Mouse (Mus musculus) stomach, embryonic 16.5 days (tissue): ENCODE results near the gene Secisbp2. TPM values are rescaled to one million over a fixed set of nuclear protein-coding genes. Genes with fewer than 3 reads are reported as not detected.
"Not testable (repeated sequence)": the region's sequence is repeated elsewhere in the genome, so short reads cannot be mapped to it uniquely, and the experiment has no call there.

Experiments used
- ATAC-seq: fragments of 200-750 bp; cut with Nextera tagmentation; 2 replicates; pipeline ENCODE4 v1.8.0; 2017; ENCODE audit warnings: moderate number of reproducible peaks, moderate TSS enrichment; ENCODE audit not compliant: insufficient read depth, low FRiP score
- H3K27ac ChIP-seq: fragments of 300-500 bp; sonication (generic); 2 replicates; pipeline ENCODE4 v1.5.1; 2014; ENCODE audit warnings: low read length
- H3K27me3 ChIP-seq: fragments of 300-500 bp; sonication (generic); 2 replicates; pipeline ENCODE4 v1.6.1; 2014; ENCODE audit warnings: low read length, control low read depth, mixed read lengths; ENCODE audit not compliant: control insufficient read depth, insufficient read depth
- H3K36me3 ChIP-seq: fragments of 300-500 bp; sonication (generic); 2 replicates; pipeline ENCODE4 v1.6.1; 2014; ENCODE audit warnings: low read length; ENCODE audit not compliant: control insufficient read depth, insufficient read depth
- H3K4me1 ChIP-seq: fragments of 300-500 bp; sonication (generic); 2 replicates; pipeline ENCODE4 v1.6.1; 2014; ENCODE audit warnings: low read length, control low read depth, mixed read lengths; ENCODE audit not compliant: control insufficient read depth, insufficient read depth
- H3K4me2 ChIP-seq: fragments of 300-500 bp; sonication (generic); 2 replicates; pipeline ENCODE4 v1.6.1; 2014; ENCODE audit warnings: low read depth, low read length, mixed read lengths
- H3K4me3 ChIP-seq: fragments of 300-500 bp; sonication (generic); replicated peaks from 2 replicates; pipeline ENCODE4 v1.5.1; 2014; ENCODE audit warnings: mild to moderate bottlenecking, low read length
- H3K9ac ChIP-seq: fragments of 300-500 bp; sonication (generic); 2 replicates; pipeline ENCODE4 v1.6.1; 2014; ENCODE audit warnings: low read length
- H3K9me3 ChIP-seq: fragments of 300-500 bp; sonication (generic); replicated peaks from 2 replicates; pipeline ENCODE4 v1.6.1; 2016; ENCODE audit warnings: low read length, control low read depth; ENCODE audit not compliant: control insufficient read depth
- WGBS: fragments of 180-500 bp; shearing (Covaris S2); extraction: QIAGEN DNeasy Blood & Tissue Kit; methylation state at CpG from one replicate; pipeline ENCODE4 v1.1.7; 2014; 5-methylcytosine and 5-hydroxymethylcytosine counted together
- polyA plus RNA-seq: library from polyadenylated mRNA; unstranded; fragments of >200 nt; fragmentation: Nextera tagmentation; extraction: Ambion mirVana; gene quantifications from 2 replicates; pipeline ENCODE4 v1.2.1, GENCODE M21; 2015

Gene Secisbp2
- polyA plus RNA-seq, 1 experiment from 2014 or later, result 22.6 TPM

DNA sequence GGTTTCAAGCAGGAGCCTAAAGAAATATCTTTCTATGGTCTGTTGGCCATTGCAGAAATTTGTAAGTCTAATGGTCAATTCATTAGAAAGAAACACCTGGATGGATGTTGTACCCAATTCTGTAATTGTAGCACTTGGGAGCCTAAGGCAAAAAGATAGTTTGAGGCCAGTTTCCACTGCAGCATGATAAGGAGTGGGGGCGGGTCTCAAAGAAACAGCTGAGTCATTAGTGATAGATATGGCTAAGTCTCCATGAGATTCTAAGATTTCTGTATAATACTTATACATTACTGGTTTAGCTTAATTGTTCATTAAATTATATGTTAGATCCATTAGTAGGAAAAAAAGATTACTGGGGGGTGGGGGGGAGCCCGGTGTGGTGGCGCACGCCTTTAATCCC lies 3.3 kb upstream of the Secisbp2 start:
- no peak for ATAC-seq
- no peak overlapping the region for H3K27ac ChIP-seq
- H3K4me3 ChIP-seq, result 0 out of 2 replicates have a peak overlapping the region, but pooled peaks have one; percentile 49
- no peak overlapping the region for H3K9ac ChIP-seq
- no peaks in the 10 kb centered on the region; the same call in 1 of the 2 replicates for H3K36me3 ChIP-seq
- peaks cover 26% of the 10 kb centered on the region for H3K4me1 ChIP-seq
- WGBS, result 80% methylated on average over 4 of the region's 4 CpGs
- peak overlapping the region; percentile 75; the same call in 1 of the 2 replicates for H3K4me2 ChIP-seq
- no peaks in the 10 kb centered on the region for H3K27me3 ChIP-seq
- H3K9me3 ChIP-seq, result no peaks in the 10 kb centered on the region

DNA sequence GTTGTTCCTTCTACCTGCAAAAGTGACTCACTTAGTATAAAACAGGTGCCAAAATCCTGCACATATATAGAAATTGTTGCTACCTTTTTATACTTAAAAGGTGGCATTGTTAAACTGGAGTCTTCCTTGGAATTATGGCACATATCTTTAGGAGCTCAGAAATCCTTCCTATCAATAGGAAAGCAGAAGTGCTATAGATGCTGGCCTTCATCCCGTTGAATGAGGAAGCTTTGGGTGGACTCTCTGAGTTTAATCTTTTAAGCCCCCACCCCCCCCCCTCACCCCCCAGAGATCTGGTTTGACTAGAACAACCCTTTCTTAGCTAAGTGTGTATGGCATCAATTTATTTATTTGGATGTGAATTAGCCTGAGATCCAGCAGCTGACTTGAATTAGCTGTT lies 1.8 kb upstream of the Secisbp2 start:
- no peaks in the 10 kb centered on the region; the same call in 1 of the 2 replicates for H3K36me3 ChIP-seq
- H3K9me3 ChIP-seq, result no peaks in the 10 kb centered on the region
- H3K4me2 ChIP-seq, result no peak overlapping the region
- ATAC-seq, result no peak
- no peak overlapping the region for H3K27ac ChIP-seq
- H3K4me1 ChIP-seq, result peaks cover 26% of the 10 kb centered on the region
- H3K9ac ChIP-seq, result no peak overlapping the region
- H3K27me3 ChIP-seq, result no peaks in the 10 kb centered on the region
- no peak overlapping the region for H3K4me3 ChIP-seq
- WGBS, result 49% methylated on average over 1 of the region's 1 CpGs

DNA sequence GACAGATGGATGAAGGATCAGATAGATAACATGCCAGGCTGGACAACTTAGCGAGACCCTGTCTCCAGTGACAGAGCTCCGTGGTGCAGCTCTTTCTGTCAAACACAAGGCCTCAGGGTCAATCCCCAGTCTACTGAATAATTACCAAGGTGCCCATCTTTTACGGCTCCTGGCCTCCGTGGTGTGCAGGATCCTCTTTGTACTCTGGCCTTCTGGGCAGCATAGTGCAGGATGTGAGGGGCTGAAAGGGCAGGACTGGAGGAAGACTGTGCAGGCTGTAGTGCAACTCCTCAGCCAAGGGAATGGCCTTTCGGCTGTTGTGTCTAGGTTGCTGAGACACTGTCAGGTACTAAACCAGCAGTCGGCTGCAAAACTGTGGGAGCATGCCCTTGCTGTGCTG lies 1.7 kb downstream of the Secisbp2 start:
- H3K4me1 ChIP-seq, result peaks cover 10% of the 10 kb centered on the region
- no peak overlapping the region for H3K4me2 ChIP-seq
- no peak overlapping the region for H3K9ac ChIP-seq
- no peaks in the 10 kb centered on the region for H3K27me3 ChIP-seq
- H3K36me3 ChIP-seq, result peaks cover 19% of the 10 kb centered on the region
- ATAC-seq, result no peak
- no peak overlapping the region for H3K27ac ChIP-seq
- H3K4me3 ChIP-seq, result no peak overlapping the region
- no peaks in the 10 kb centered on the region for H3K9me3 ChIP-seq
- 94% methylated on average over 6 of the region's 6 CpGs for WGBS

DNA sequence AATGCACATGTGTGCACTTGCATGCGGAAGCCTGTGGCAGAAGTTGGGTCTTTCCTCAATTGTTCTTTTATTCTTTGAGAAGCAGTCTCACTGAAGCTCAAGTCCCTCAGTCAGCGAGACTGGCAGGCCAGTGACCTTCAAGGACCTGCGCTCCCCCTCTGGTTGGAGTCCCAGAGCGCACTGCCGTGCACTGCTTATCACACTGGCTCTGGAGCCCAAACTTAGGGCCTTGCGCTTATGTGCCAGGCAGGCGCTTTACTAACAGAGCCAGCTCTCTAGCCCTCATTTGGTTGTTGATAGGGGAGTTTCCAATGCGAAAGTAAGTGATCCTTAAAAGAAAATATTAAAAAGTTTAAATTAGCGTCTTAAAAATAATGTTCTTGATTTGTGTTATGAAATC lies 2.5 kb downstream of the Secisbp2 start:
- ATAC-seq, result no peak
- 94% methylated on average over 9 of the region's 9 CpGs for WGBS

DNA sequence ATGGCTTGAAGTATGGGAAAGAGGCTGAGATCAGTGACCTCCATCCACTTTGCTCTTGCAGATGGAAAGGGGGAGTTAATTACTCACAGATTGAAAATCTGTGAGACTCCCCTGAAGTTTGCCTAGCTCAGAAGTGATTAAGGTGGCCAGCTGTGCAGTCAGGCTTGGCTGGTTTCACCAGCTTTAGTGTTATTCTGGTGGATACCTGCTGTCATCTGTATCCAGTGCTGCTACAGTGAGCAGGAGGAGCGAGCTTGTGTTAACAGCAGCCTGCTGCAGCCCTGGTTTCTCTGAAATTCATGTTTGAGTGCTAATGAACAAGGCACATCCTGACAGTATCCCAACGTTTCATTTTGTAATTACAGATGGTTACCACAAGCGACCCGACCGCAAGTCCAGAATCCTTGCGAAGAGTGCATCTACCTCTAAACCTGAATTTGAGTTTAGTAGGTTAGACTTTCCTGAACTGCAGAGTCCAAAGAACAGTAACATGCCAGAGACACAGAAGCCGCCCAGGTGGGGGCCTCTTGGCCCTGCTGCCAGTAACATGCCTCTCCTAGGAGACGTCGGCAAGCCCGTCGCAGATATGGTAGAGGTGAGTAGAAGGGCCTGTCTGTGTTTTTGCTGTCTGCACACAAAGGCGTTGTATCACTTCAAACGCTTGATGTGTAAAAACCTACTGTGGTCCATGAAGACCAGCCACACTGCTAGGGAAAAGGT lies 5.2 kb downstream of the Secisbp2 start:
- Histone ChIP-seq H3K9ac (no peak overlapping the region), H3K4me2 (no peak overlapping the region), H3K9me3 (no peaks in the 10 kb centered on the region), H3K4me1 (peaks cover 4% of the 10 kb centered on the region; the same call in 1 of the 2 replicates), H3K36me3 (peaks cover 38% of the 10 kb centered on the region), H3K27me3 (no peaks in the 10 kb centered on the region), H3K4me3 (no peak overlapping the region), H3K27ac (no peak overlapping the region)
- no peak for ATAC-seq
- 94% methylated on average over 13 of the region's 13 CpGs for WGBS

More for the DNA sequence above, 2.5 kb downstream of the Secisbp2 start:
- H3K4me3 ChIP-seq, result no peak overlapping the region
- no peaks in the 10 kb centered on the region for H3K9me3 ChIP-seq
- H3K4me1 ChIP-seq, result peaks cover 8% of the 10 kb centered on the region; the same call in 1 of the 2 replicates
- H3K4me2 ChIP-seq, result no peak overlapping the region
- no peak overlapping the region for H3K27ac ChIP-seq
- H3K9ac ChIP-seq, result no peak overlapping the region
- no peaks in the 10 kb centered on the region for H3K27me3 ChIP-seq
- H3K36me3 ChIP-seq, result peaks cover 23% of the 10 kb centered on the region

DNA sequence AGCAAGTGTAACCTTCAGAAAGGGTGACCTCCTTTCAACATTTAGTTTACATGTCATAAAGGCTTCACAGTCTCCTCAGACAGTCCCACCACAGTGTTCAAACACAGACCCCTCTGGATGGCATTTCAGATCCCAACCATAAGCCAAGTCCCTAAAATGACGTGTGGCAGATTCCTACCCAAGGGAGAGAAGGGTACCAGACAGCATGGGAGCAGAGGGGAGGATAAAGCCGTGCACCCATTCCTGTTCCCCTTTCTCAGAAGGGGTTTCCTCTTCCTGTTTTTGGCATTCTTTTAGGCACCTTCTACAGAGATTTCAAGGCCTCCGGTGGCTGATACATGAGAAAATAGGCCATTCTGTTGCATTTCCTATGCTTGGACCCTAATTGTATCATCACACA lies 6.6 kb downstream of the Secisbp2 start:
- Histone ChIP-seq H3K4me1 (no peaks in the 10 kb centered on the region), H3K4me3 (no peak overlapping the region), H3K9me3 (no peaks in the 10 kb centered on the region), H3K27ac (no peak overlapping the region), H3K4me2 (no peak overlapping the region), H3K9ac (no peak overlapping the region), H3K27me3 (no peaks in the 10 kb centered on the region), H3K36me3 (peaks cover 48% of the 10 kb centered on the region)
- ATAC-seq, result no peak
- 89% methylated on average over 3 of the region's 3 CpGs for WGBS

DNA sequence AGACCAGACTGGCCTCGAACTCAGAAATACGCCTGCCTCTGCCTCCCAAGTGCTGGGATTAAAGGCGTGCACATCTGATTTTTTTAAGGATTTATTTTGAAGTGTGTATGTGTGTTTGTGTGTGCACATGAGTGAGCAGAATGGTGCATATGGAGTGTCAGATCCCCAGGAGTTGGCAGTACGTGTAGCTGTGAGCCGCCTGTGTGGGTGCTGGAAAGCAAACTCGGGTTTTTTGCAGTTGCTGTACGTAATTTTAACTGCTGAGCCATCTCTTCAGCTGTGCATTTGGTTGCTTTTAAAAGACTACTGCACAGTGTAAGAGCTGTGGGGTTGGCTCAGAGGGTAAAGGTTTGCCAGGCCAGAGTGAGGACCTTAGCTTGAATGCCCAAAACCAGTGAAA lies 8.1 kb downstream of the Secisbp2 start:
- Histone ChIP-seq H3K27me3 (no peaks in the 10 kb centered on the region), H3K9me3 (no peaks in the 10 kb centered on the region), H3K27ac (no peak overlapping the region), H3K4me3 (no peak overlapping the region), H3K4me2 (no peak overlapping the region), H3K4me1 (no peaks in the 10 kb centered on the region), H3K9ac (no peak overlapping the region), H3K36me3 (peaks cover 48% of the 10 kb centered on the region)
- 96% methylated on average over 7 of the region's 7 CpGs for WGBS
- ATAC-seq, result no peak

DNA sequence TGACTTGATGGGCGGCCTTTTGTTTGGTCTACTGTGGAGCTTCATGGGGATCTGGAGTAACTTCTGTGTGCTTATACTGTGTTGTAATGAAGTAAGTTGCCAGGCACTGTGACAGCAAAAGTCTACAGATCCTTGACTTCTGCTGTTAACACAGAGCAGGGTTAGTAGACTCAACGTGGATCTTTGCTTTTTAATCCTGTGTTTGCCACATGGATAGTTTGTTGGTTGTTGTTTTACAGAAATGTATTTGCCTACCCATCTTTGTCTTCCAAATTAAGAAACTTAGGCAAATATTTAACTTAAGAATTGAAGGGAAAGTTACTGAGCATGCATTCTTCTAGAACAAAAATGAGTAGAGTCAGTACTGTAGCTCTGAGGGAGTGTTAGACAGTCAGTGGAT lies 12.1 kb downstream of the Secisbp2 start:
- Histone ChIP-seq H3K27me3 (no peaks in the 10 kb centered on the region), H3K4me1 (no peaks in the 10 kb centered on the region), H3K4me2 (no peak overlapping the region), H3K27ac (no peak overlapping the region), H3K36me3 (peaks cover 28% of the 10 kb centered on the region), H3K4me3 (no peak overlapping the region), H3K9ac (no peak overlapping the region), H3K9me3 (no peaks in the 10 kb centered on the region)
- 88% methylated on average over 2 of the region's 2 CpGs for WGBS
- no peak for ATAC-seq

DNA sequence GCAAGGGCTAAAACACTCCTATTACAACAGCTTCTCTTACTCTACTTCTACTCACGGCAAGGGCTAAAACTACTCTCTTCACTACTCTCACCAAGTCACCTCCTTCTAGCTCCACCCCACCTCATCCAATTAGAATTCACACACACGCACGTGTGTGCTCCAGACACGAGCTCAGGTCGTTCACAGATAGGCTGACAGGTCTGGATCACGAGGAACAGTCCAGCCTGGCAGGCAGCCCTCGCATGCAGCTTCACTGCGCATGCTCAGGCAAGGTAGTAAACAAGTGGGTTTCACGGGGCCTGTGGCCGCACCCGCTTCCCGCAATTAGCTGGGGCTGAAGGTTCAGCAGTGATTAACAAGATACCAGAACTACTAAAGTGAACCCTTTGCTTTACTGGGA lies 16.7 kb downstream of the Secisbp2 start:
- not testable (repeated sequence) for H3K27me3 ChIP-seq, H3K4me2 ChIP-seq, H3K36me3 ChIP-seq, H3K4me1 ChIP-seq, H3K9ac ChIP-seq, H3K27ac ChIP-seq, ATAC-seq, H3K4me3 ChIP-seq, H3K9me3 ChIP-seq
- 87% methylated on average over 12 of the region's 12 CpGs for WGBS
